Comparison of ENCODE assay signal across 16 mouse cellular contexts in genomic region chr1:71641206-71641605, GRCm38 (mm10).
"Had no signal": no experiment of that assay in that cellular context is flagged by ENCODE, and none has a peak within 500 bp of the region (broad histone marks: within the 10 kb centered on the region; RNA-seq: fewer than 3 reads in every experiment).

No protein-coding gene starts in this region.

- H3K27ac ChIP-seq: liver, embryonic 12.5 days; liver, embryonic 14.5 days; midbrain, embryonic 12.5 days; neural tube, embryonic 12.5 days had no signal

- H3K4me2 ChIP-seq: liver, embryonic 12.5 days; lung, embryonic 14.5 days; midbrain, embryonic 12.5 days; neural tube, embryonic 12.5 days had no signal

- H3K4me3 ChIP-seq: liver, embryonic 12.5 days; midbrain, embryonic 12.5 days; neural tube, embryonic 12.5 days had no signal

- H3K9ac ChIP-seq: liver, embryonic 12.5 days; liver, embryonic 14.5 days; lung, embryonic 14.5 days; midbrain, embryonic 12.5 days; neural tube, embryonic 12.5 days had no signal

- H3K4me1 ChIP-seq: liver, embryonic 12.5 days; midbrain, embryonic 12.5 days; neural tube, embryonic 12.5 days had no signal

- H3K9me3 ChIP-seq: liver, embryonic 12.5 days; midbrain, embryonic 12.5 days; neural tube, embryonic 12.5 days had no signal

- H3K27me3 ChIP-seq: liver, embryonic 12.5 days; neural tube, embryonic 12.5 days had no signal

- DNase-seq: lung, adult 18-20 months; lung, embryonic 14.5 days; lung, postnatal 10 days; lung, postnatal 4 days; right cerebral cortex, adult 18-20 months; right cerebral cortex, postnatal 25 days; right cerebral cortex, postnatal 4 days; spleen, adult 18-20 months; thymus, adult 18-20 months; thymus, postnatal 14 days; thymus, postnatal 4 days had no signal

- ATAC-seq: liver, embryonic 12.5 days; midbrain, embryonic 16.5 days had no signal
